Mouse (Mus musculus): Measurements from ENCODE around the gene Gpr22. TPM values are rescaled to one million over a fixed set of nuclear protein-coding genes. Genes with fewer than 3 reads are reported as not detected.

Gpr22 gene
- polyA plus RNA-seq, 1 experiment from 2014 or later: 4.1 TPM

Other genes starting within 250 kb of the Gpr22 start
- gene Cbll1, start 214.3 kb downstream of the Gpr22 start, polyA plus RNA-seq (2014; fragmentation: Nextera tagmentation; extraction: Ambion mirVana): 26.5 and 27.9 TPM in 2 replicates
- gene Slc26a4, start 154.0 kb downstream of the Gpr22 start, polyA plus RNA-seq (2014; fragmentation: Nextera tagmentation; extraction: Ambion mirVana): not detected in 2 replicates
- gene Bcap29, start 79.3 kb downstream of the Gpr22 start, polyA plus RNA-seq (2014; fragmentation: Nextera tagmentation; extraction: Ambion mirVana): 23.2 and 29.5 TPM in 2 replicates
- gene Dus4l, start 59.1 kb downstream of the Gpr22 start, polyA plus RNA-seq (2014; fragmentation: Nextera tagmentation; extraction: Ambion mirVana): 13.4 and 13.5 TPM in 2 replicates
- 30.4 and 35.2 TPM in 2 replicates for gene Cog5, start 59.1 kb downstream of the Gpr22 start, polyA plus RNA-seq (2014; fragmentation: Nextera tagmentation; extraction: Ambion mirVana)
- gene Hbp1, start 236.6 kb upstream of the Gpr22 start, polyA plus RNA-seq (2014; fragmentation: Nextera tagmentation; extraction: Ambion mirVana): 80.8 and 87.1 TPM in 2 replicates